Mouse (Mus musculus) spleen, adult 2 months (tissue): Measurements from ENCODE around the gene Mdga1. TPM values are rescaled to one million over a fixed set of nuclear protein-coding genes. Genes with fewer than 3 reads are reported as not detected.

Source experiments
- DNase-seq, 2 experiments: peaks; one replicate each; pipeline versions ENCODE4 v3.0.0 to v3.0.0-alpha.2; 2012 to 2021; ENCODE audit warnings: low spot score in 2 of 2, low read depth in 1 of 2
- H3K27ac ChIP-seq: fragments of 200-500 bp; 2 replicates; pipeline ENCODE4 v1.5.1; 2012; ENCODE audit warnings: low read length, inconsistent platforms; ENCODE audit not compliant: insufficient read depth
- H3K27me3 ChIP-seq: fragments of 200-500 bp; 2 replicates; pipeline ENCODE4 v1.6.1; 2012; ENCODE audit warnings: mild to moderate bottlenecking, moderate library complexity, low read length, inconsistent platforms; ENCODE audit not compliant: control insufficient read depth, insufficient read depth
- H3K36me3 ChIP-seq: fragments of 200-500 bp; 2 replicates; pipeline ENCODE4 v1.6.1; 2012; ENCODE audit warnings: mild to moderate bottlenecking, low read length, inconsistent platforms; ENCODE audit not compliant: control insufficient read depth, insufficient read depth
- H3K4me1 ChIP-seq: fragments of 200-500 bp; 2 replicates; pipeline ENCODE4 v1.6.1; 2011; ENCODE audit warnings: inconsistent platforms; ENCODE audit not compliant: control insufficient read depth, insufficient read depth, insufficient read length
- H3K4me3 ChIP-seq: fragments of 200-500 bp; 2 replicates; pipeline ENCODE4 v1.5.1; 2011; ENCODE audit warnings: mild to moderate bottlenecking, inconsistent platforms; ENCODE audit not compliant: insufficient read depth, insufficient read length; ENCODE audit errors: extremely low read depth
- CTCF ChIP-seq: fragments of 200-500 bp; IDR thresholded peaks from 2 replicates; pipeline ENCODE4 v1.5.1; 2011; ENCODE audit warnings: mild to moderate bottlenecking, inconsistent platforms; ENCODE audit not compliant: insufficient read depth, insufficient read length, insufficient replicate concordance; ENCODE audit errors: extremely low read depth
- POLR2A ChIP-seq: fragments of 200-500 bp; IDR thresholded peaks from 2 replicates; pipeline ENCODE4 v1.6.1; 2011; ENCODE audit warnings: low read depth, low read length, inconsistent platforms
- WGBS: fragments of 180-500 bp; shearing (Covaris S2); methylation state at CpG from one replicate; pipeline ENCODE4 v1.1.7; 2018; 5-methylcytosine and 5-hydroxymethylcytosine counted together
- polyA plus RNA-seq: library from polyadenylated mRNA; depleted of rRNA; stranded (reverse); fragments of >200 nt; gene quantifications from 2 replicates; pipeline ENCODE4 v1.2.3, GENCODE M21; 2012; rRNA removed

The Mdga1 gene
- 1.6 and 2.6 TPM in 2 replicates for polyA plus RNA-seq

DNA sequence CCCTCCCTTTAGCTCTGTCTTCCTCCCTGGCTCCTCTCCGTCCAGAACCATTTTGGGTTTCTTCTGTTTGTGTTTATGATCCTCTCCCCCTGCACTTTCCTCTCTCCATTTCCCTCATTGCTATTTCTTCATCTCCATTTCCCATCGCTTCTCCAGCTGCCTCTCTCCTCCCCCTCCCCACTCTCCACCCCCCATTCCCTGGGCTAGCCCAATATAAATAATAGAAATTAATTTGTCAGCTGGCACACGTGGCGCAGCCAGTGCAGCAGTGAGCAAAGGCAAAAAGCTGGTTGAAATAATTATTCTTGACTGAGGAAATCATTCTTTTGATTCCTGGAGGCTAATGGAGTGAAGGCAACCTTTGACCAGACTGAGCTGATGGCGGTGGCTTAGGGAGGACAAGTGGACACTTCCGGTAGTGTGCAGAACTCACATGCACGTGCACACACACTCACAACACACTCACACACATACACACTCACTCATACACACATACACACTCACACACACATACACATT lies at the start of gene Mdga1:
TSS of gene Mdga1 (minus strand) at position 51 of the 519 bp plus-strand sequence.
- peaks cover 4% of the 10 kb centered on the region; the same call in 1 of the 2 replicates for H3K4me1 ChIP-seq
- H3K4me3 ChIP-seq = no peak within 1 kb of the TSS
- WGBS = 88% methylated on average over 7 of the region's 7 CpGs
- no peak for DNase-seq
- H3K27me3 ChIP-seq = no peaks in the 10 kb centered on the region; the same call in 1 of the 2 replicates
- H3K36me3 ChIP-seq = no peaks in the 10 kb centered on the region
- no peak for TF ChIP-seq CTCF
- TF ChIP-seq POLR2A = no peak
- no peak within 1 kb of the TSS for H3K27ac ChIP-seq

DNA sequence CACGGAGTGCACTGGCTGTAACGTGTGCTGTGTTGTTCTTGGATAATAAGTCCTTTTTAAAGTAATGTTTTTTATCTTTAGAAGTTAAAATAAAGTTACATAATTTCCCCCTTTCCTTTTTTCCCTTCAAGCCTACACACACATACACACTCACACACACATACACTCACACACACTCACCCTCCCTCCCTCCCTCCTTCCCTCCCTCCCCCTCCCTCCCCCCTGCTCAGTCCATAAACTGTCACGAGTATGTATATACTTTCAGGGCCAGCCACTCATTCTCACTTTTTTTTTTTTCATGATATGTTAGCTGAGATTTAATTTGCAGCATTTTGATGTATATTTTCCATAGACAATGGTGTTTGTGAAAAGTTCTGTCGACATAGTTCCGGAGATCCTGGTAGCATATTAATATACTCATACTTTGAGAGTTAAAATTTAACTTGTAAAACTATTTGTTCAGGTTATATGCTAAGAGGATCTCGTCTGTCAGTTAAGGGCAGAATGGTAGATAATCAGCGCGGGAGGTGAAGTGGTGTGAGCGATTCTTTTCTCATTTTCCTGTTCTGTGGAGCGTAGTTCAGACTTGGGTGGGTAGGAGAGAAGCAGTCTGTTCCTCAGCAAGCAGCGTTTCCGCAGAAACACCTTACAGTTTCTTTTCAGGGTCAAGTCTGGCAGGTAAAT lies 49.2 kb upstream of the Mdga1 start:
- TF ChIP-seq POLR2A (no peak), CTCF (no peak)
- H3K4me1 ChIP-seq = peaks cover 2% of the 10 kb centered on the region; the same call in 1 of the 2 replicates
- 90% methylated on average over 12 of the region's 12 CpGs for WGBS
- no peak for DNase-seq
- no peaks in the 10 kb centered on the region for H3K36me3 ChIP-seq
- H3K27ac ChIP-seq = no peak overlapping the region
- H3K27me3 ChIP-seq = no peaks in the 10 kb centered on the region
- no peak overlapping the region for H3K4me3 ChIP-seq

GRCm38 (mm10) chr17:30014660-30015059 lies 44.8 kb upstream of the Mdga1 start:
- Histone ChIP-seq H3K4me3 (no peak overlapping the region), H3K36me3 (no peaks in the 10 kb centered on the region), H3K27ac (no peak overlapping the region), H3K27me3 (no peaks in the 10 kb centered on the region), H3K4me1 (peaks cover 2% of the 10 kb centered on the region; the same call in 1 of the 2 replicates)
- WGBS = 96% methylated on average over 4 of the region's 4 CpGs
- TF ChIP-seq CTCF (no peak), POLR2A (no peak)
- DNase-seq = no peak

DNA sequence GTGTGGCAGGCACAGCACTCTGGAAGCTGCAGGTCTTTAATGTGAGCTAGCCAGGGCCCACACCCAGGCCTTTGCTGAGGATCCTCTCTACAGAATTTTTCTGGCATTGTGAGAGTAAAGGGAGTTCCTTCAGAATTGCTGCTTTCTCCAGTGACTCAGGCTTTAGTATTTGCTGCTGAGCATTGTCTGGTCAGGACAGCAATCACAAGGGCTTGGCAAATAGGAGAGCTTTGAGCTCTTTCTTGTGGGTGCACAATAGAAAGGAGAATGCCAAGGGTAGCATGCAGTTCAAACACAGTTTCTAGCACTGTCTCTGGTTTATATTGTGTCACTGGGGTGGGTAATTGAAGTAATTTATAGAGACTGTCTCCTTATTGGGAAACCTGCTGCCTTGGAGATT lies 38.5 kb upstream of the Mdga1 start:
- H3K4me3 ChIP-seq = no peak overlapping the region
- TF ChIP-seq POLR2A (no peak), CTCF (no peak)
- DNase-seq = no peak
- peaks cover 8% of the 10 kb centered on the region; the same call in 1 of the 2 replicates for H3K4me1 ChIP-seq
- no peaks in the 10 kb centered on the region for H3K36me3 ChIP-seq
- no peaks in the 10 kb centered on the region for H3K27me3 ChIP-seq
- H3K27ac ChIP-seq = no peak overlapping the region

DNA sequence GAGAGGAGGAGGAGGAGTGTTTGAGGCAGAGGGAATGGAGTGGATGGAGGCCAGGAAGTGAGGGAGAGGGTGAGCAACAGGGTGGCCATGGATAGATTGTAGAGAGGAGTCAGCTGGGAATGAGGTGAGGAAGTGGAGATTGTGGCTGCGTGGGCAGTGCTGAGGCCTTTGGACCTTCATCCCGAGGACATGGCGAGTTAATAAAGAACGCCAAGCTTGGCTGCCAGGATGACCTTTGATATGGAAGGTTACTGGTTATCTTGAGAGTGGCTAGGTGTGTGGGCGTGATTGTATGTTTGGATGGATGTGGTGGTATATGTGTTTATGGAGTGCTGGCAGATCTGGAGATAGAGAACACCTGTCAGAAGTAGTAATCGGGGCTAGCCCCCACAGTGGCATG lies 38.0 kb upstream of the Mdga1 start:
- H3K36me3 ChIP-seq = no peaks in the 10 kb centered on the region
- H3K4me1 ChIP-seq = peaks cover 8% of the 10 kb centered on the region; the same call in 1 of the 2 replicates
- WGBS = 85% methylated on average over 6 of the region's 6 CpGs
- no peak overlapping the region for H3K4me3 ChIP-seq
- H3K27ac ChIP-seq = no peak overlapping the region
- TF ChIP-seq POLR2A = no peak
- no peak for TF ChIP-seq CTCF
- DNase-seq = no peak
- H3K27me3 ChIP-seq = no peaks in the 10 kb centered on the region

DNA sequence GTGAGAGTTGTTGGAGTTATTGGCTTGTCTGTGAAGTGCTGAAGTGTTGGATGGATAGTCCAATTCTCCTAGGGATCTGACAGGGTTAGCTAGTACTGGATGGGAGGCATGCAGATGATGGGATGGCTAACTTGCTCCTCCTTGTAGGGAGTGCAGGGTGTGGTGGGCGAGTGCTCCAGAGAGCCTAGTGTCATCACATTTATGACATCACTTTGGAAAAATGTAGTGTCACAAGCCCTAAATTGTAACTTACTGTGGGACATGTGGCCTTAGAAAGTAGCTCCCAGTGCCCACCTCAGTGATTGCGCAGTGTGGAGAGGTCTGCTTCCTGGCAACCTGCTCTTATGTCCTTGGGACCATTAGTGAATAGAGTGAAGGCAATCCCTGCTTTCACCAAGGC lies 37.0 kb upstream of the Mdga1 start:
- H3K4me1 ChIP-seq = peaks cover 8% of the 10 kb centered on the region; the same call in 1 of the 2 replicates
- 84% methylated on average over 2 of the region's 2 CpGs for WGBS
- H3K27ac ChIP-seq = no peak overlapping the region
- H3K4me3 ChIP-seq = no peak overlapping the region
- no peak for TF ChIP-seq POLR2A
- TF ChIP-seq CTCF = no peak
- no peak for DNase-seq
- no peaks in the 10 kb centered on the region for H3K36me3 ChIP-seq
- no peaks in the 10 kb centered on the region for H3K27me3 ChIP-seq

DNA sequence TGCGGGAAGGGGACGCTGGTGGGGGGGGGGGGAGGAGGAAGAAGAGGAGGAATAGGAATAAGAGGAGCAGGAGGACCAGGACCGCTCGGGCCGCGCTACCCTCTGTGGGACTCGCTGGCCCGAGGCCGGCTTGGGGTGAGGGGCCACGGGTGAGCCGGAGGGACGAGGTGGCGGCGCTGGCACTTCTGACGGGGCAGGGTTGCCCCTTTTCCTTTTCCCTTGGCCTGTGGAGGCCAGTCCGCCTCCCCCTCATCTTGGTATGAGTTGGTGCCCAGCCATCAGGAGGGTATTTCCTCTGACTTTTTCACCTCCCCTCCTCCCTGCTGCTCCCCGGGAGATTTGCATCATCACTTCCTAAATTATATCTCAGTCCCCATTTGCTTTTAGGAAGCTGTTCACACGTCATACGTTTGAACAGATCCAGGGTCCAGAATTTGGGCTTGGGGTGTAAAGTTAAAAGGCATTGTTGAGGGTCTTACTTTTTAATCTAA lies 35.6 kb upstream of the Mdga1 start:
- TF ChIP-seq CTCF (no peak), POLR2A (no peak)

More for the DNA sequence above, 35.6 kb upstream of the Mdga1 start:
- DNase-seq = peak in 1 of 2 experiments; percentile 36
- H3K27ac ChIP-seq = peak overlapping the region; percentile 86
- H3K4me1 ChIP-seq = peaks cover 8% of the 10 kb centered on the region; the same call in 1 of the 2 replicates
- H3K36me3 ChIP-seq = no peaks in the 10 kb centered on the region
- peak overlapping the region; percentile 83 for H3K4me3 ChIP-seq
- 0% methylated on average over 16 of the region's 19 CpGs for WGBS
- no peaks in the 10 kb centered on the region for H3K27me3 ChIP-seq
